Mouse (Mus musculus) C2C12 (cell line): Measurements from ENCODE around the gene Foxg1.

Experiments
- CTCF ChIP-seq: IDR thresholded peaks from one replicate; pipeline ENCODE4 v1.5.1; 2011; ENCODE audit not compliant: control insufficient read depth, insufficient read depth, insufficient read length
- FOSL1 ChIP-seq: IDR thresholded peaks from one replicate; pipeline ENCODE4 v1.8.0; 2011; ENCODE audit warnings: mild to moderate bottlenecking, low read length; ENCODE audit not compliant: poor library complexity, insufficient read depth, severe bottlenecking
- MAX ChIP-seq: IDR thresholded peaks from one replicate; pipeline ENCODE4 v1.6.1; 2011; ENCODE audit warnings: mild to moderate bottlenecking, control low read depth
- MYOD1 ChIP-seq: IDR thresholded peaks from one replicate; pipeline ENCODE4 v1.6.1; 2011; ENCODE audit warnings: low read depth; ENCODE audit not compliant: control insufficient read depth, insufficient read length
- USF1 ChIP-seq: IDR thresholded peaks from one replicate; pipeline ENCODE4 v1.6.1; 2011; ENCODE audit warnings: low read depth, mild to moderate bottlenecking, control low read depth, moderate library complexity

GRCm38 (mm10) chr12:49374606-49374995 is 7.9 kb upstream of the Foxg1 start:
- TF ChIP-seq MAX (no peak), CTCF (peak; percentile 7), FOSL1 (no peak), MYOD1 (no peak), USF1 (no peak)
